Mouse (Mus musculus): Measurements from ENCODE around the gene 1700011M02Rik.
"Not testable (repeated sequence)": the region's sequence is repeated elsewhere in the genome, so short reads cannot be mapped to it uniquely, and the experiment has no call there.

1700011M02Rik gene

DNA sequence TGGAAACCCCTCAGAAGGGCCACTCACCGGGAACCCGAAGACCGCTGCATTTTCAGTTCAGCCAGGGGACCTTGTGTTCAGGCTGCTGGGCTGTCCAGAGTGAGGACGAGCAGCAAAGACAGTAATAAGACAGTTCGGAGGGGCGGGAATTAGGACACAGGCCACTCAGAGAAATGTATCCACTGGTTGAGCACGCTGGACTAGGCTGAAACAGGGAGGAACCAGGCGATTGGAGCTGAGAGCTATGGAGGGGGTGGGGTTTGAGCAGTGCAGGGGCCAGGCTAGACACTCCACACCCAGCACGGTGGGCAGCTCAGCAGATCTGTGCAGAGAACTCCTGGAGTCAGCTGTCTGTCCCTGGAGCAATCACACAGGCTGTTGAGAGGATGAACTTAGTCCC is at the start of gene 1700011M02Rik, which contains the start of gene Dmrtc1a:
1700011M02Rik (plus strand) TSS at position 319 of the 400 bp plus-strand sequence.
Dmrtc1a (minus strand) TSS at position 101 of the 400 bp plus-strand sequence.
- not testable (repeated sequence) for DNase-seq (ENCODE audit: low read depth)

DNA sequence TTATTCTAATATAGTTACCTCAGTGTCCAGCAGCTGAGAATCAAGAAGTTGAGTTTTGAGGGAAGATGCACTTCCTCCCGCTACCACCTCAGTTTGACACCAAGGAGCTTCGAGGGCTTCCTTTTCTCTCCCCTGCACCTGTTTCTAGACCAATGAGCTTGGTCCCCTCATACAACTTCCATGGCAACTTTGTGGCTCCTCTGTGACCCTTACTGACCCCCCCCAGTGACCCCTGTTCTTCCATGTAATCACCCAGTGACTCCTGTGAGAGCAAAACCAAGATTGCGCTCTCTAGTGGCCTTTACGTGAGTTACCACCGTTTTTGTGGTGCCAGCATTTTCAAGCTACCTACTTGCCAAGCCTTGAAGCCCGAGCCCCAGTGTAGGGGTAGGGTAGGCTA is 40.8 kb upstream of the 1700011M02Rik start, which contains the start of gene 1700031F05Rik:
1700031F05Rik (minus strand) TSS at position 101 of the 400 bp plus-strand sequence.
- no peak for DNase-seq (ENCODE audit: low read depth)

GRCm38 (mm10) chrX:102914823-102915222 is 6.1 kb downstream of the 1700011M02Rik start:
- DNase-seq (ENCODE audit: low read depth) = not testable (repeated sequence)

GRCm38 (mm10) chrX:102926707-102927106 is 18.0 kb downstream of the 1700011M02Rik start:
- peak; percentile 50 for DNase-seq (ENCODE audit: low read depth)

GRCm38 (mm10) chrX:102928072-102928471 is 19.4 kb downstream of the 1700011M02Rik start, which contains the start of gene 1700018G05Rik:
TSS of gene 1700018G05Rik (plus strand) at chrX:102928372.
- DNase-seq (ENCODE audit: low read depth) = not testable (repeated sequence)

DNA sequence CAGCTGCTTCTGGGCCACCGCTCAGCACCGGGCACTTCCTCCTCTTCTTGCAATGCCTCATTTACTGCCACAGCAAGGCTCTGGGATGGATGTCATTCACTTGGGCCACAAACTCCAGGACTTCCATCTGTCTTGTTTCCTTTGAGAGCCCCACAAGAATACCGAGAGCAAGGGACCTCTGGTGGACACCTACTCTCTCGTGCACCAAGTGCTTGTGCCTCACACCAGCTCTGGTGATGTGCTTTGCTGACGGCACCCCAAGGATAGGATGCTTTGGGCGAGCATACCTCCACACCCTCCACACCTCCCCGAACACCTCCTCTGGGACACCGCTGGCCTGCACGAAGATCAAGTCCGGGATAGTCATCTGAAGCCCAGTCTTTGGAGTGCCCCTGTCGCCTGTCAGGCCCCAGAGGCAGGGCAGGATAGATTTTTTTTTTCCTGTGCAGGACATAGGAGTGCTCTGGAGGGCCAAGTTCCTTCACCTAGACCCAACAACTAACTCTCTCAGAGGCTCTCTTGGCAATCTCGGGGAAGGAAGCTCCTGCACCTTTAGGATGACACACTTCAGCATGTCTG is 24.4 kb downstream of the 1700011M02Rik start:
- DNase-seq (ENCODE audit: low read depth) = no peak

- no peak for DNase-seq (ENCODE audit: low read depth)
Measured at GRCm38 (mm10) chrX:102933571-102934394, 25.1 kb downstream of the 1700011M02Rik start.

GRCm38 (mm10) chrX:102934395-102934764 is 25.7 kb downstream of the 1700011M02Rik start:
- DNase-seq (ENCODE audit: low read depth) = no peak

GRCm38 (mm10) chrX:102936743-102937142 is 28.0 kb downstream of the 1700011M02Rik start:
- no peak for DNase-seq (ENCODE audit: low read depth)

DNA sequence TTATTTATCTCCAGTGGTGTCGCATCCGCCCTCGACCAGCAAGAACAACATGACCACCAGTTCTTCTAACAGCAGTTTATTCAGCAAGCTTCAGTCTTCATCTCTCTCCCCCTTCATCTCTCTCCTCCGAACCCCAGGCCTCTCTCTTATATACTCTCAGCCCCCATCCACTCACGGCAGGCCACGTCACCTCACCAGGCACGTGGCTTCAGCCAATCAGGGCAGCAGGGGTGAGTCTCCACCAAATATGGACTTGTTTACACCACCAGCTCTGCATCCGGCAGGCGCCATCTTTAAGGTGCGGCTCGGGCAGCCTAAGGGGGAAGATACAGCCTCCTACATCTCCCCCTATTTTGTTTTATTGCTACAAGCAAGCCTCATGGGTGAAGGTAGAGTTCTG is 41.4 kb downstream of the 1700011M02Rik start:
- DNase-seq (ENCODE audit: low read depth) = peak; percentile 73

- DNase-seq (ENCODE audit: low read depth) = peak; percentile 37
Measured at GRCm38 (mm10) chrX:102958917-102959316, 50.2 kb downstream of the 1700011M02Rik start.

All from NIH3T3 (cell line).